Mouse (Mus musculus): ENCODE results near the gene Slc22a21.

DNA sequence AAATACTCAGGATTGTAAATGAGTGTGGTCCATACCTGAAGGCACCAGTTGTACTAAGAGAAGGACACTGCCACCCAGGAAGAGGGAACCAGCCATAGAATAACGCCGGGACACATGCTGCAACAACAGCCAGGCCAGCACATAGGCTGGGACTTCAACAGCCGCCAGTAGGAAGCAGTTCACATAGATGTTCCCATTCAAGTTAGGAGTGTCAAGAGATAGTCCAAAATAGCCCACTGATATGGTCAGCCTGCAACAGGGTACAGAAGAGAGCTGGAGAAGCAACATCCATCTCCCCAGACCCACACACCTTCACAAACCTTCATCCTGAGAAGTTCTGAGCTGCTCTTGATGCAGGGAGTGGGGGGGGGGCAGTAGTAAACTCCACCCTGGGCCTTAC lies 25.5 kb downstream of the Slc22a21 start:
- TF ChIP-seq CTCF (conservative IDR thresholded peaks at IDR 0.05; ENCODE audit: low read length), result no peak
- TF ChIP-seq NANOG (IDR thresholded peaks at IDR 0.05; ENCODE audit: borderline replicate concordance, low read length), result no peak
- TF ChIP-seq POU5F1 (IDR thresholded peaks at IDR 0.05; ENCODE audit: borderline replicate concordance, low read length), result no peak
